Mouse (Mus musculus) stomach, postnatal 0 days (tissue): ENCODE results near the gene Ttc9c. TPM values are rescaled to one million over a fixed set of nuclear protein-coding genes. Genes with fewer than 3 reads are reported as not detected.

Source experiments
- ATAC-seq: fragments of 200-750 bp; cut with Nextera tagmentation; 2 replicates; pipeline ENCODE4 v1.8.0; 2017; ENCODE audit not compliant: low FRiP score, low TSS enrichment
- DNase-seq: peaks from one replicate; pipeline ENCODE4 v3.0.0-alpha.2; 2016; ENCODE audit warnings: low spot score
- H3K27ac ChIP-seq: fragments of 300-500 bp; sonication (generic); replicated peaks from 2 replicates; pipeline ENCODE4 v1.5.1; 2014; ENCODE audit warnings: mild to moderate bottlenecking, control low read depth
- H3K27me3 ChIP-seq: fragments of 300-500 bp; sonication (generic); 2 replicates; pipeline ENCODE4 v1.6.1; 2014; ENCODE audit warnings: low read length; ENCODE audit not compliant: control insufficient read depth, insufficient read depth
- H3K36me3 ChIP-seq: fragments of 300-500 bp; sonication (generic); 2 replicates; pipeline ENCODE4 v1.6.1; 2014; ENCODE audit warnings: low read length, mixed read lengths; ENCODE audit not compliant: control insufficient read depth, insufficient read depth
- H3K4me1 ChIP-seq: fragments of 300-500 bp; sonication (generic); replicated peaks from 2 replicates; pipeline ENCODE4 v1.6.1; 2014; ENCODE audit warnings: antibody characterized with exemption; ENCODE audit not compliant: control insufficient read depth, insufficient read depth
- H3K4me2 ChIP-seq: fragments of 300-500 bp; sonication (generic); replicated peaks from 2 replicates; pipeline ENCODE4 v1.6.1; 2014; ENCODE audit warnings: low read depth, mild to moderate bottlenecking, control low read depth, moderate library complexity
- H3K4me3 ChIP-seq: fragments of 300-500 bp; sonication (generic); 2 replicates; pipeline ENCODE4 v1.5.1; 2014; ENCODE audit warnings: low read depth, low read length, control low read depth
- H3K9ac ChIP-seq: fragments of 300-500 bp; sonication (generic); 2 replicates; pipeline ENCODE4 v1.6.1; 2014; ENCODE audit warnings: mild to moderate bottlenecking, low read length, control low read depth, mixed read lengths
- H3K9me3 ChIP-seq: fragments of 300-500 bp; sonication (generic); 2 replicates; pipeline ENCODE4 v1.6.1; 2016; ENCODE audit warnings: low read length; ENCODE audit not compliant: control insufficient read depth
- CTCF ChIP-seq: IDR thresholded peaks from 2 replicates; pipeline ENCODE4 v1.5.1; 2016; ENCODE audit warnings: antibody characterized with exemption, low read depth, mild to moderate bottlenecking, moderate library complexity
- EP300 ChIP-seq: optimal IDR thresholded peaks from 2 replicates; pipeline ENCODE3; 2016; ENCODE audit warnings: antibody characterized with exemption
- WGBS: fragments of 180-500 bp; shearing (Covaris S2); extraction: QIAGEN DNeasy Blood & Tissue Kit; methylation state at CpG from one replicate; pipeline ENCODE4 v1.1.7; 2014; 5-methylcytosine and 5-hydroxymethylcytosine counted together
- polyA plus RNA-seq: library from polyadenylated mRNA; unstranded; fragments of >200 nt; fragmentation: Nextera tagmentation; extraction: Ambion mirVana; gene quantifications from 2 replicates; pipeline ENCODE4 v1.2.1, GENCODE M21; 2015

The Ttc9c gene
- polyA plus RNA-seq = 20.8 and 23.1 TPM in 2 replicates

DNA sequence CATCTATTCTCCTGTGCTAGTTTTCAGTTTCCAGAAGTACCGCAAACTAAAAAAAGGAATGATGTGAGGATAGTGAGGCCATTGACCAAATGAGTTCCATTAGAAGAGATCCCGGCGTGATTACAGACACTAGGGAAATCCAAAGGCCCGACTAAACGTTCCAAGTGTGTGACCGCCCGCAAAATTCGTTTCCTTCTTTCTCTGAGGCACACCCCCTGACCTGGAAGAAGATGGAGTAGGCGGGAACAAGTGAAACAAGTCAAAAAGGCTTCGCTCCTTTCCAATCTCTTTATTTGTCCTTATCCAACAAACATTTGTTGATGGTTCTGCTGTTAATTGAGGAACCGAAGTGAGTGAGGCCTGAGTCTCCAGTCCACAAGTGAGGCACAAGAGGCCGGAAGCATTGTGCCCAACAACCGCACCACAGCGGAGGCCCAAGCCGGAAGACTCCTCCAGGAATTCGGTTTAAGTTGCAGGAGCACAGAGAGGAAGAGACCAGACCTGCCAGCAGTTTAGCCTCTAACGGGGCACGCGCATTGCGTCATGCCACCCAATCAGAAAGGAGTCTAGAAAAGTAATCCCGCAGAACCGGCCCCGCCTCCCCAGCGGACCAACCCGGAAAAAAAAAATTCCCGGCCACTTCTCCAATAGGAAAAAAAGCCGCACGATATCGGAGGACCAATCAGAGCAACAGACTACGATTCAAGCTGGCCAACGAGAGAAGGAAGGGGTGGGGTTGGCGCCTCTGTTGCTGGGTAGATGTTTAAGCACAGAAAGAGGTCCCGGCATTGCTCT lies at the start of gene Ttc9c:
Gene Ttc9c, minus strand, starts transcription at position 533 of the 795 bp plus-strand sequence.
- ATAC-seq (peak; percentile 91), DNase-seq (peak; percentile 97)
- Histone ChIP-seq H3K4me3 (peak within 1 kb of the TSS; percentile 99), H3K4me2 (peak within 1 kb of the TSS; percentile 74), H3K36me3 (peaks cover 14% of the 10 kb centered on the region), H3K9ac (peak within 1 kb of the TSS; percentile 96), H3K4me1 (no peaks in the 10 kb centered on the region), H3K27me3 (no peaks in the 10 kb centered on the region), H3K27ac (peak within 1 kb of the TSS; percentile 99), H3K9me3 (no peaks in the 10 kb centered on the region)
- WGBS = under 1% methylated on average over 33 of the region's 33 CpGs
- TF ChIP-seq CTCF (no peak), EP300 (peak; percentile 59)

DNA sequence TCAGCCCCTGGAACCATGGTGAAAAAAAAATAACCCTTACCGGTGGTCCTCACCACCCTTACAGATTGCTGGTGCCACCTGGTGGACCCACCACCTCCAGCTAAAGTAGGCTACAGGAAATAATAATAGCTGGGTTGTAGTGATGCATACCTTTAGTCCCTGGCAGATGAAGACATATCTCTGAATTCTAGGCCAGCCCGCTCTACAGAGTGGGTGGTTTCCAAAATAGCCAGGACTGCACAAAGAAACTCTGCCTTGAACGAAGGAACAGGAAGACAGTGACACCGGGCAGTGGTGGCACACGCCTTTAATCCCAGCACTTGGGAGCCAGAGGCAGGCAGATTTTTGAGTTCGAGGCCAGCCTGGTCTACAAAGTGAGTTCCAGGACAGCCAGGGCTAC lies 45.1 kb upstream of the Ttc9c start:
- no peaks in the 10 kb centered on the region for H3K9me3 ChIP-seq
- no peaks in the 10 kb centered on the region for H3K4me1 ChIP-seq
- WGBS = 78% methylated on average over 6 of the region's 6 CpGs
- no peak for ATAC-seq
- TF ChIP-seq CTCF = peak; percentile 8; the same call in 1 of the 2 replicates
- no peak for TF ChIP-seq EP300
- no peak overlapping the region for H3K4me2 ChIP-seq
- H3K27ac ChIP-seq = no peak overlapping the region
- H3K4me3 ChIP-seq = no peak overlapping the region
- DNase-seq = no peak
- H3K27me3 ChIP-seq = no peaks in the 10 kb centered on the region
- H3K9ac ChIP-seq = no peak overlapping the region
- no peaks in the 10 kb centered on the region for H3K36me3 ChIP-seq

DNA sequence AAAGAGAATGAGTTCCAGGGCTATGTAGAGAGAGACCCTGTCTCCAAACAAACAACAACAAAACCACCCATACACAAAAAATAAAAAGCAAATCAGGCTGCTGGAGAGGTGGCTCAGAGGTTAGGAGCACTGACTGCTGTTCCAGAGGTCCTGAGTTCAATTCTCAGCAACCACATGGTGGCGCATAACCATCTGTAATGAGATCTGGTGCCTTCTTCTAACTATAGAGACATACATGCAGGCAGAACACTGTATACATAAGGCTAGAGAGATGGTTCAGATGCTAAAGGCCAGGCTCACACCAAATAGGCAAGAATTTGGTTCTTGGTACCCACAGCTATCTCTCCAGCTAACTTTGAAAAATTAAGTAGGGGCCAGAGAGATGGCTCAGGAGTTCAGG lies 39.9 kb upstream of the Ttc9c start:
- Histone ChIP-seq H3K27me3 (no peaks in the 10 kb centered on the region), H3K9ac (no peak overlapping the region), H3K27ac (no peak overlapping the region), H3K9me3 (no peaks in the 10 kb centered on the region), H3K36me3 (no peaks in the 10 kb centered on the region), H3K4me3 (no peak overlapping the region), H3K4me1 (no peaks in the 10 kb centered on the region), H3K4me2 (no peak overlapping the region)
- no peak for TF ChIP-seq EP300
- peak; percentile 70 for TF ChIP-seq CTCF
- no peak for DNase-seq
- WGBS = 13% methylated on average over 1 of the region's 1 CpGs
- no peak for ATAC-seq

GRCm38 (mm10) chr19:8857689-8858088 lies 38.6 kb upstream of the Ttc9c start:
- Histone ChIP-seq H3K9ac (no peak overlapping the region), H3K27me3 (no peaks in the 10 kb centered on the region), H3K36me3 (no peaks in the 10 kb centered on the region), H3K4me1 (no peaks in the 10 kb centered on the region), H3K4me3 (no peak overlapping the region), H3K4me2 (no peak overlapping the region), H3K9me3 (no peaks in the 10 kb centered on the region), H3K27ac (no peak overlapping the region)
- TF ChIP-seq CTCF (peak; percentile 84), EP300 (no peak)
- ATAC-seq = 0 out of 2 replicates have a peak, but pooled peaks have one; percentile 65
- 34% methylated on average over 4 of the region's 4 CpGs for WGBS
- DNase-seq = peak; percentile 78

- Histone ChIP-seq H3K4me3 (no peak overlapping the region), H3K27ac (no peak overlapping the region), H3K4me1 (no peaks in the 10 kb centered on the region; the same call in 1 of the 2 replicates), H3K9ac (no peak overlapping the region), H3K27me3 (no peaks in the 10 kb centered on the region), H3K36me3 (no peaks in the 10 kb centered on the region), H3K9me3 (no peaks in the 10 kb centered on the region), H3K4me2 (no peak overlapping the region)
- TF ChIP-seq CTCF = no peak
- no peak for TF ChIP-seq EP300
- WGBS = 83% methylated on average over 3 of the region's 3 CpGs
- no peak for DNase-seq
- no peak for ATAC-seq
Observed at GRCm38 (mm10) chr19:8853117-8853516, 34.0 kb upstream of the Ttc9c start.

- peaks cover 2% of the 10 kb centered on the region for H3K36me3 ChIP-seq
- TF ChIP-seq CTCF (no peak), EP300 (no peak)
- DNase-seq (no peak), ATAC-seq (no peak; the same call in 1 of the 2 replicates)
- no peaks in the 10 kb centered on the region for H3K9me3 ChIP-seq
- H3K27ac ChIP-seq = no peak overlapping the region
- H3K27me3 ChIP-seq = no peaks in the 10 kb centered on the region
- H3K4me1 ChIP-seq = no peaks in the 10 kb centered on the region; the same call in 1 of the 2 replicates
- no peak overlapping the region for H3K9ac ChIP-seq
- no peak overlapping the region for H3K4me3 ChIP-seq
- H3K4me2 ChIP-seq = no peak overlapping the region
- WGBS = 47% methylated on average over 10 of the region's 10 CpGs
Observed at GRCm38 (mm10) chr19:8852236-8852928, 33.2 kb upstream of the Ttc9c start.
